Mouse (Mus musculus) stomach, embryonic 16.5 days (tissue): ENCODE measurements around the gene Rbm46. TPM values are rescaled to one million over a fixed set of nuclear protein-coding genes. Genes with fewer than 3 reads are reported as not detected.
A peak's percentile ranks its signal among the peaks of the same experiment; 100 is the strongest.

Experiments used
- ATAC-seq: fragments of 200-750 bp; cut with Nextera tagmentation; 2 replicates; pipeline ENCODE4 v1.8.0; 2017; ENCODE audit warnings: moderate number of reproducible peaks, moderate TSS enrichment; ENCODE audit not compliant: insufficient read depth, low FRiP score
- H3K27ac ChIP-seq: fragments of 300-500 bp; sonication (generic); 2 replicates; pipeline ENCODE4 v1.5.1; 2014; ENCODE audit warnings: low read length
- H3K27me3 ChIP-seq: fragments of 300-500 bp; sonication (generic); 2 replicates; pipeline ENCODE4 v1.6.1; 2014; ENCODE audit warnings: low read length, control low read depth, mixed read lengths; ENCODE audit not compliant: control insufficient read depth, insufficient read depth
- H3K36me3 ChIP-seq: fragments of 300-500 bp; sonication (generic); 2 replicates; pipeline ENCODE4 v1.6.1; 2014; ENCODE audit warnings: low read length; ENCODE audit not compliant: control insufficient read depth, insufficient read depth
- H3K4me1 ChIP-seq: fragments of 300-500 bp; sonication (generic); 2 replicates; pipeline ENCODE4 v1.6.1; 2014; ENCODE audit warnings: low read length, control low read depth, mixed read lengths; ENCODE audit not compliant: control insufficient read depth, insufficient read depth
- H3K4me2 ChIP-seq: fragments of 300-500 bp; sonication (generic); 2 replicates; pipeline ENCODE4 v1.6.1; 2014; ENCODE audit warnings: low read depth, low read length, mixed read lengths
- H3K4me3 ChIP-seq: fragments of 300-500 bp; sonication (generic); replicated peaks from 2 replicates; pipeline ENCODE4 v1.5.1; 2014; ENCODE audit warnings: mild to moderate bottlenecking, low read length
- H3K9ac ChIP-seq: fragments of 300-500 bp; sonication (generic); 2 replicates; pipeline ENCODE4 v1.6.1; 2014; ENCODE audit warnings: low read length
- H3K9me3 ChIP-seq: fragments of 300-500 bp; sonication (generic); replicated peaks from 2 replicates; pipeline ENCODE4 v1.6.1; 2016; ENCODE audit warnings: low read length, control low read depth; ENCODE audit not compliant: control insufficient read depth
- WGBS: fragments of 180-500 bp; shearing (Covaris S2); extraction: QIAGEN DNeasy Blood & Tissue Kit; methylation state at CpG from one replicate; pipeline ENCODE4 v1.1.7; 2014; 5-methylcytosine and 5-hydroxymethylcytosine counted together
- polyA plus RNA-seq: library from polyadenylated mRNA; unstranded; fragments of >200 nt; fragmentation: Nextera tagmentation; extraction: Ambion mirVana; gene quantifications from 2 replicates; pipeline ENCODE4 v1.2.1, GENCODE M21; 2015

Gene Rbm46
- polyA plus RNA-seq: 3.5 and 5.2 TPM in 2 replicates

GRCm38 (mm10) chr3:82876372-82876739 lies at the start of gene Rbm46:
Gene Rbm46 (minus strand): TSS chr3:82876483.
- Histone ChIP-seq H3K9ac (peak within 1 kb of the TSS; percentile 53), H3K27ac (no peak within 1 kb of the TSS), H3K4me1 (peaks cover 5% of the 10 kb centered on the region), H3K36me3 (no peaks in the 10 kb centered on the region), H3K27me3 (peaks cover 16% of the 10 kb centered on the region), H3K4me2 (peak within 1 kb of the TSS; percentile 64), H3K4me3 (peak within 1 kb of the TSS; percentile 47), H3K9me3 (no peaks in the 10 kb centered on the region)
- ATAC-seq: peak; percentile 94
- 19% methylated on average over 36 of the region's 36 CpGs for WGBS

GRCm38 (mm10) chr3:82915632-82916031 lies 39.3 kb upstream of the Rbm46 start:
- no peak overlapping the region for H3K4me2 ChIP-seq
- no peak for ATAC-seq
- 35% methylated on average over 1 of the region's 1 CpGs for WGBS
- H3K9me3 ChIP-seq: no peaks in the 10 kb centered on the region
- H3K27ac ChIP-seq: no peak overlapping the region
- no peak overlapping the region for H3K4me3 ChIP-seq
- H3K4me1 ChIP-seq: no peaks in the 10 kb centered on the region
- no peak overlapping the region for H3K9ac ChIP-seq
- H3K36me3 ChIP-seq: no peaks in the 10 kb centered on the region
- no peaks in the 10 kb centered on the region for H3K27me3 ChIP-seq

DNA sequence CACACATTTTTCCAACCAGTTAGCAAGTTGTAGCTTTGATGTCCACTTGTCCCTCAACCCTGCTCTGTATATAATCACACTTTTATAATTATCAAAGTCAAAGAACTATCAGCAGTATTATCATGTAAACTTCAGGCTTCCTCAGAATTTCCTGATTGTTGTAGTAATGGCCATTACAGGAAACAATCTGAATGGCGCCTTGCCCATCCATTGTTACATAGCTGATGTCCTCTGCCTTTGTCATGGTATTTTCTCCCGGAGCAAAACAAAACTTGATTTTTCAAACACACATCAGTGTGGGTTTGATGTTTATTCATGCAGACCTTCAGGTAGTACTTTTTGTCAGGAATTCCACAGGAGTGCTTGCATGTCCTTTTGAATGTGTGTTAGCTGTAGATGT lies 32.4 kb upstream of the Rbm46 start:
- Histone ChIP-seq H3K9ac (no peak overlapping the region), H3K27me3 (peaks cover 12% of the 10 kb centered on the region), H3K4me2 (no peak overlapping the region), H3K9me3 (no peaks in the 10 kb centered on the region), H3K27ac (no peak overlapping the region), H3K4me1 (peaks cover 5% of the 10 kb centered on the region; the same call in 1 of the 2 replicates), H3K4me3 (no peak overlapping the region), H3K36me3 (no peaks in the 10 kb centered on the region)
- 81% methylated on average over 2 of the region's 2 CpGs for WGBS
- ATAC-seq: no peak

- Histone ChIP-seq H3K27ac (no peak overlapping the region), H3K9me3 (no peaks in the 10 kb centered on the region), H3K27me3 (peaks cover 23% of the 10 kb centered on the region), H3K4me1 (peaks cover 5% of the 10 kb centered on the region; the same call in 1 of the 2 replicates), H3K36me3 (no peaks in the 10 kb centered on the region), H3K9ac (peak overlapping the region; percentile 44; the same call in 1 of the 2 replicates), H3K4me2 (peak overlapping the region; percentile 85), H3K4me3 (peak overlapping the region; percentile 47)
- 1% methylated on average over 31 of the region's 31 CpGs for WGBS
- ATAC-seq: no peak; the same call in 1 of the 2 replicates
Observed at GRCm38 (mm10) chr3:82904211-82904908, 28.1 kb upstream of the Rbm46 start.

GRCm38 (mm10) chr3:82903613-82904205 lies 27.4 kb upstream of the Rbm46 start, which contains the start of gene Lrat:
Gene Lrat (minus strand): TSS chr3:82903973.
- H3K4me1 ChIP-seq: peaks cover 5% of the 10 kb centered on the region; the same call in 1 of the 2 replicates
- H3K9ac ChIP-seq: peak within 1 kb of the TSS; percentile 44; the same call in 1 of the 2 replicates
- no peaks in the 10 kb centered on the region for H3K9me3 ChIP-seq
- ATAC-seq: peak; percentile 76
- no peak within 1 kb of the TSS for H3K27ac ChIP-seq
- H3K27me3 ChIP-seq: peaks cover 23% of the 10 kb centered on the region
- peak within 1 kb of the TSS; percentile 47 for H3K4me3 ChIP-seq
- H3K36me3 ChIP-seq: no peaks in the 10 kb centered on the region
- WGBS: 1% methylated on average over 35 of the region's 35 CpGs
- peak within 1 kb of the TSS; percentile 85 for H3K4me2 ChIP-seq

- no peak for ATAC-seq
Observed at GRCm38 (mm10) chr3:82902757-82903612, 26.7 kb upstream of the Rbm46 start.

DNA sequence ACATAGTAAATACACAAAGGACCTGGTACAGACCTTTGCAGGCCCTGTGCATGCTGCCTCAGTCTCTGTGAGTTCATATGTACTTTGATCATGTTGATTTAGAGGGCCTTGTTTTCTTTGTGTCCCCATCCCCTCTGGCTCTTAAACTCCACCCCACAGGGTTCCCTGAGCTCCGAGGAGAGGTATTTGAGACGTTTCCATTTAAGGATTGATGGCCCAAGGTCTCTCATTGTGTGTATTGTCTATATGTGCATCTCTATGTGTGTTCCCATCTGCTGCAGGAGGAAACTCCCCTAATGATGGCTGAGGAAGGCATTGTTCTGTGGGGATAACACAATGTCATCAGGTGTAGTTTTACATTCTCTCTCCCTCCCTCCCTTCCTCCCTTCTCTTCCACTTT lies 12.6 kb upstream of the Rbm46 start:
- Histone ChIP-seq H3K27me3 (no peaks in the 10 kb centered on the region), H3K36me3 (no peaks in the 10 kb centered on the region), H3K4me3 (no peak overlapping the region), H3K4me1 (no peaks in the 10 kb centered on the region), H3K4me2 (no peak overlapping the region), H3K9ac (no peak overlapping the region), H3K27ac (no peak overlapping the region), H3K9me3 (no peaks in the 10 kb centered on the region)
- no peak for ATAC-seq
- 10% methylated on average over 2 of the region's 2 CpGs for WGBS

More at GRCm38 (mm10) chr3:82902757-82903612, 26.7 kb upstream of the Rbm46 start:
- peak overlapping the region; percentile 85 for H3K4me2 ChIP-seq
- H3K9me3 ChIP-seq: no peaks in the 10 kb centered on the region
- H3K4me1 ChIP-seq: peaks cover 5% of the 10 kb centered on the region; the same call in 1 of the 2 replicates
- 25% methylated on average over 20 of the region's 20 CpGs for WGBS
- H3K27me3 ChIP-seq: peaks cover 23% of the 10 kb centered on the region
- H3K4me3 ChIP-seq: peak overlapping the region; percentile 47
- H3K9ac ChIP-seq: no peak overlapping the region
- no peak overlapping the region for H3K27ac ChIP-seq
- no peaks in the 10 kb centered on the region for H3K36me3 ChIP-seq

- peaks cover 16% of the 10 kb centered on the region for H3K27me3 ChIP-seq
- H3K9me3 ChIP-seq: no peaks in the 10 kb centered on the region
- no peak overlapping the region for H3K27ac ChIP-seq
- no peak overlapping the region for H3K9ac ChIP-seq
- 4% methylated on average over 4 of the region's 4 CpGs for WGBS
- no peak for ATAC-seq
- H3K4me1 ChIP-seq: peaks cover 5% of the 10 kb centered on the region
- H3K4me2 ChIP-seq: no peak overlapping the region; the same call in 1 of the 2 replicates
- H3K36me3 ChIP-seq: no peaks in the 10 kb centered on the region
- no peak overlapping the region for H3K4me3 ChIP-seq
Observed at GRCm38 (mm10) chr3:82877258-82877657, 975 bp upstream of the Rbm46 start.
